Mouse (Mus musculus): ENCODE measurements at regions not wholly inside any gene's neighbourhood (a gene's known extent, or its start where the extent isn't known, plus 50 kb on each side); places are given as distances from the start of the nearest gene placed in this dataset.

GRCm38 (mm10) chrX:12942451-12942850 lies 128.8 kb upstream of the Usp9x start:
- no peak for DNase-seq (ENCODE audit: low spot score)
- H3K36me3 ChIP-seq (ENCODE audit: control insufficient read depth, insufficient read depth, low read length) = no peaks in the 10 kb centered on the region
- no peaks in the 10 kb centered on the region for H3K27me3 ChIP-seq (replicated peaks; ENCODE audit: control insufficient read depth, insufficient read depth, low read length)
- no peak for ATAC-seq
- H3K4me1 ChIP-seq (ENCODE audit: control insufficient read depth, insufficient read depth, low read length) = no peaks in the 10 kb centered on the region
- H3K4me3 ChIP-seq (ENCODE audit: low read depth, low read length) = no peak overlapping the region
- no peak overlapping the region for H3K27ac ChIP-seq (ENCODE audit: low read depth, low read length)
- H3K9ac ChIP-seq (ENCODE audit: low read length) = no peak overlapping the region
- no peaks in the 10 kb centered on the region for H3K9me3 ChIP-seq (replicated peaks; ENCODE audit: control insufficient read depth, low read length)
- WGBS = 91% methylated on average over 5 of the region's 5 CpGs
- H3K4me2 ChIP-seq (ENCODE audit: low read length) = no peak overlapping the region

- DNase-seq (ENCODE audit: low spot score) (peak; percentile 23), ATAC-seq (peak; percentile 71)
- Histone ChIP-seq H3K4me3 (ENCODE audit: low read depth, low read length) (peak overlapping the region; percentile 38), H3K9me3 (replicated peaks; ENCODE audit: control insufficient read depth, low read length) (no peaks in the 10 kb centered on the region), H3K27me3 (replicated peaks; ENCODE audit: control insufficient read depth, insufficient read depth, low read length) (no peaks in the 10 kb centered on the region), H3K4me1 (ENCODE audit: control insufficient read depth, insufficient read depth, low read length) (no peaks in the 10 kb centered on the region), H3K36me3 (ENCODE audit: control insufficient read depth, insufficient read depth, low read length) (no peaks in the 10 kb centered on the region), H3K4me2 (ENCODE audit: low read length) (peak overlapping the region; percentile 60), H3K9ac (ENCODE audit: low read length) (peak overlapping the region; percentile 63), H3K27ac (ENCODE audit: low read depth, low read length) (no peak overlapping the region)
- WGBS = 29% methylated on average over 43 of the region's 43 CpGs
These were observed 134.7 kb upstream of the Usp9x start for GRCm38 (mm10) chrX:12936406-12937172.

- no peak overlapping the region for H3K27ac ChIP-seq (ENCODE audit: low read depth, low read length)
- ATAC-seq = no peak
- 90% methylated on average over 4 of the region's 4 CpGs for WGBS
- no peaks in the 10 kb centered on the region for H3K4me1 ChIP-seq (ENCODE audit: control insufficient read depth, insufficient read depth, low read length)
- no peak overlapping the region for H3K4me3 ChIP-seq (ENCODE audit: low read depth, low read length)
- no peak overlapping the region for H3K4me2 ChIP-seq (ENCODE audit: low read length)
- no peaks in the 10 kb centered on the region for H3K9me3 ChIP-seq (replicated peaks; ENCODE audit: control insufficient read depth, low read length)
- no peak for DNase-seq (ENCODE audit: low spot score)
- no peak overlapping the region for H3K9ac ChIP-seq (ENCODE audit: low read length)
- no peaks in the 10 kb centered on the region for H3K27me3 ChIP-seq (replicated peaks; ENCODE audit: control insufficient read depth, insufficient read depth, low read length)
- H3K36me3 ChIP-seq (ENCODE audit: control insufficient read depth, insufficient read depth, low read length) = no peaks in the 10 kb centered on the region
These were observed 137.9 kb upstream of the Usp9x start for GRCm38 (mm10) chrX:12933294-12933807.

- no peaks in the 10 kb centered on the region for H3K27me3 ChIP-seq (replicated peaks; ENCODE audit: control insufficient read depth, insufficient read depth, low read length)
- WGBS = 54% methylated on average over 2 of the region's 2 CpGs
- no peak for ATAC-seq
These were observed 141.1 kb upstream of the Usp9x start for GRCm38 (mm10) chrX:12930242-12930641.

GRCm38 (mm10) chrX:12927797-12928589 lies 143.3 kb upstream of the Usp9x start:
- no peak overlapping the region for H3K9ac ChIP-seq (ENCODE audit: low read length)
- H3K4me1 ChIP-seq (ENCODE audit: control insufficient read depth, insufficient read depth, low read length) = no peaks in the 10 kb centered on the region
- no peaks in the 10 kb centered on the region for H3K36me3 ChIP-seq (ENCODE audit: control insufficient read depth, insufficient read depth, low read length)
- 75% methylated on average over 11 of the region's 11 CpGs for WGBS
- ATAC-seq = no peak
- H3K4me2 ChIP-seq (ENCODE audit: low read length) = no peak overlapping the region
- DNase-seq (ENCODE audit: low spot score) = no peak
- no peaks in the 10 kb centered on the region for H3K27me3 ChIP-seq (replicated peaks; ENCODE audit: control insufficient read depth, insufficient read depth, low read length)
- no peak overlapping the region for H3K27ac ChIP-seq (ENCODE audit: low read depth, low read length)
- H3K9me3 ChIP-seq (replicated peaks; ENCODE audit: control insufficient read depth, low read length) = no peaks in the 10 kb centered on the region
- no peak overlapping the region for H3K4me3 ChIP-seq (ENCODE audit: low read depth, low read length)

More at GRCm38 (mm10) chrX:12930242-12930641, 141.1 kb upstream of the Usp9x start:
- Histone ChIP-seq H3K4me1 (ENCODE audit: control insufficient read depth, insufficient read depth, low read length) (no peaks in the 10 kb centered on the region), H3K4me3 (ENCODE audit: low read depth, low read length) (no peak overlapping the region), H3K4me2 (ENCODE audit: low read length) (no peak overlapping the region), H3K9ac (ENCODE audit: low read length) (no peak overlapping the region), H3K36me3 (ENCODE audit: control insufficient read depth, insufficient read depth, low read length) (no peaks in the 10 kb centered on the region), H3K9me3 (replicated peaks; ENCODE audit: control insufficient read depth, low read length) (no peaks in the 10 kb centered on the region), H3K27ac (ENCODE audit: low read depth, low read length) (no peak overlapping the region)
- DNase-seq (ENCODE audit: low spot score) = no peak

- DNase-seq (ENCODE audit: low spot score) = no peak
- Histone ChIP-seq H3K4me3 (ENCODE audit: low read depth, low read length) (no peak overlapping the region), H3K4me1 (ENCODE audit: control insufficient read depth, insufficient read depth, low read length) (no peaks in the 10 kb centered on the region), H3K27me3 (replicated peaks; ENCODE audit: control insufficient read depth, insufficient read depth, low read length) (no peaks in the 10 kb centered on the region), H3K4me2 (ENCODE audit: low read length) (no peak overlapping the region), H3K27ac (ENCODE audit: low read depth, low read length) (no peak overlapping the region), H3K9me3 (replicated peaks; ENCODE audit: control insufficient read depth, low read length) (no peaks in the 10 kb centered on the region), H3K9ac (ENCODE audit: low read length) (no peak overlapping the region), H3K36me3 (ENCODE audit: control insufficient read depth, insufficient read depth, low read length) (no peaks in the 10 kb centered on the region)
- no peak for ATAC-seq
- WGBS = 65% methylated on average over 10 of the region's 10 CpGs
These were observed 146.3 kb upstream of the Usp9x start for GRCm38 (mm10) chrX:12924705-12925644.

- 22% methylated on average over 3 of the region's 3 CpGs for WGBS
- Histone ChIP-seq H3K4me2 (ENCODE audit: low read length) (no peak overlapping the region), H3K9me3 (replicated peaks; ENCODE audit: control insufficient read depth, low read length) (no peaks in the 10 kb centered on the region), H3K27ac (ENCODE audit: low read depth, low read length) (no peak overlapping the region), H3K36me3 (ENCODE audit: control insufficient read depth, insufficient read depth, low read length) (no peaks in the 10 kb centered on the region), H3K4me3 (ENCODE audit: low read depth, low read length) (no peak overlapping the region), H3K9ac (ENCODE audit: low read length) (no peak overlapping the region), H3K27me3 (replicated peaks; ENCODE audit: control insufficient read depth, insufficient read depth, low read length) (no peaks in the 10 kb centered on the region), H3K4me1 (ENCODE audit: control insufficient read depth, insufficient read depth, low read length) (no peaks in the 10 kb centered on the region)
- ATAC-seq = no peak
- no peak for DNase-seq (ENCODE audit: low spot score)
These were observed 151.7 kb upstream of the Usp9x start for GRCm38 (mm10) chrX:12919576-12919975.

GRCm38 (mm10) chrX:12917105-12917504 lies 154.2 kb upstream of the Usp9x start:
- peak; percentile 55; the same call in 1 of the 2 replicates for ATAC-seq
- peak; percentile 25 for DNase-seq (ENCODE audit: low spot score)
- Histone ChIP-seq H3K4me1 (ENCODE audit: control insufficient read depth, insufficient read depth, low read length) (no peaks in the 10 kb centered on the region), H3K9ac (ENCODE audit: low read length) (no peak overlapping the region), H3K4me3 (ENCODE audit: low read depth, low read length) (no peak overlapping the region), H3K36me3 (ENCODE audit: control insufficient read depth, insufficient read depth, low read length) (no peaks in the 10 kb centered on the region), H3K27me3 (replicated peaks; ENCODE audit: control insufficient read depth, insufficient read depth, low read length) (no peaks in the 10 kb centered on the region), H3K27ac (ENCODE audit: low read depth, low read length) (no peak overlapping the region), H3K4me2 (ENCODE audit: low read length) (peak overlapping the region; percentile 34), H3K9me3 (replicated peaks; ENCODE audit: control insufficient read depth, low read length) (no peaks in the 10 kb centered on the region)
- 30% methylated on average over 13 of the region's 13 CpGs for WGBS
